Mouse (Mus musculus) MEL-GATA-1-ER (cell line): ENCODE measurements around the gene Il15ra.

ENCODE experiments used
- DNase-seq: peaks from one replicate; pipeline ENCODE4 v3.0.0-alpha.2; 2012; ENCODE audit warnings: low read depth; ENCODE audit errors: extremely low read depth

Il15ra gene

GRCm38 (mm10) chr2:11708538-11708937, 3.4 kb downstream of the Il15ra start:
- no peak for DNase-seq

- DNase-seq, result peak; percentile 58
Observed at GRCm38 (mm10) chr2:11710101-11710500, 5.0 kb downstream of the Il15ra start.

- no peak for DNase-seq
Observed at GRCm38 (mm10) chr2:11712483-11712990, 7.4 kb downstream of the Il15ra start.

- DNase-seq, result no peak
Observed at GRCm38 (mm10) chr2:11713021-11713420, 7.9 kb downstream of the Il15ra start.

GRCm38 (mm10) chr2:11714535-11714934, 9.4 kb downstream of the Il15ra start:
- DNase-seq, result no peak

GRCm38 (mm10) chr2:11718573-11718972, 13.5 kb downstream of the Il15ra start:
- DNase-seq, result no peak

GRCm38 (mm10) chr2:11722564-11722963, 17.5 kb downstream of the Il15ra start:
- DNase-seq, result no peak

- no peak for DNase-seq
Observed at GRCm38 (mm10) chr2:11727574-11727973, 22.5 kb downstream of the Il15ra start.

GRCm38 (mm10) chr2:11729091-11729490, 24.0 kb downstream of the Il15ra start:
- DNase-seq, result no peak

GRCm38 (mm10) chr2:11732978-11733377, 27.9 kb downstream of the Il15ra start:
- no peak for DNase-seq

GRCm38 (mm10) chr2:11735853-11736252, 30.8 kb downstream of the Il15ra start:
- DNase-seq, result no peak

- DNase-seq, result no peak
Observed at GRCm38 (mm10) chr2:11738794-11739193, 33.7 kb downstream of the Il15ra start.

GRCm38 (mm10) chr2:11739516-11740051, 34.5 kb downstream of the Il15ra start:
- DNase-seq, result peak; percentile 25

- DNase-seq, result no peak
Observed at GRCm38 (mm10) chr2:11762541-11762940, 57.5 kb downstream of the Il15ra start.

- no peak for DNase-seq
Observed at GRCm38 (mm10) chr2:11765694-11766093, 60.6 kb downstream of the Il15ra start.

- no peak for DNase-seq
Observed at GRCm38 (mm10) chr2:11766485-11767160, 61.5 kb downstream of the Il15ra start.

GRCm38 (mm10) chr2:11767161-11767545, 62.1 kb downstream of the Il15ra start:
- no peak for DNase-seq

- no peak for DNase-seq
Observed at GRCm38 (mm10) chr2:11771701-11772100, 66.6 kb downstream of the Il15ra start.

GRCm38 (mm10) chr2:11772401-11772800, 67.3 kb downstream of the Il15ra start:
- no peak for DNase-seq

- no peak for DNase-seq
Observed at GRCm38 (mm10) chr2:11774426-11774825, 69.3 kb downstream of the Il15ra start.

- no peak for DNase-seq
Observed at GRCm38 (mm10) chr2:11775121-11775520, 70.0 kb downstream of the Il15ra start.

- no peak for DNase-seq
Observed at GRCm38 (mm10) chr2:11776415-11776814, 71.3 kb downstream of the Il15ra start.
